In genomic region chr9:110953550-110954461, GRCm38 (mm10) we compare ENCODE assay signal across 7 mouse cellular contexts. TPM values are rescaled to one million over a fixed set of nuclear protein-coding genes. Genes with fewer than 3 reads are reported as not detected.
A peak's percentile ranks its signal among the peaks of the same experiment; 100 is the strongest.
DNase-seq lines count a peak whose midpoint lies in the region; ATAC-seq lines count a peak whose summit lies in the region.

No protein-coding gene starts in this region.

- peak overlapping the region; percentile 56 for H3K4me3 ChIP-seq in embryonic facial prominence, embryonic 13.5 days
- peak overlapping the region; percentile 55 for H3K4me3 ChIP-seq in limb, embryonic 12.5 days (replicated peaks)
- peak overlapping the region; percentile 58 for H3K4me3 ChIP-seq in midbrain, embryonic 12.5 days

- peak; percentile 21 for ATAC-seq in embryonic facial prominence, embryonic 13.5 days (ENCODE audit: insufficient number of reproducible peaks, insufficient read depth, low FRiP score, low TSS enrichment, low read depth)
- ATAC-seq in limb, embryonic 12.5 days (ENCODE audit: insufficient number of reproducible peaks, insufficient read depth, low FRiP score, low TSS enrichment, low read depth), result peak; percentile 38; the same call in 1 of the 2 replicates
- peak; percentile 66 for ATAC-seq in midbrain, embryonic 12.5 days (ENCODE audit: low FRiP score, low read depth)

- peaks cover 5% of the 10 kb centered on the region; the same call in 1 of the 2 replicates for H3K4me1 ChIP-seq in embryonic facial prominence, embryonic 13.5 days
- H3K4me1 ChIP-seq in limb, embryonic 12.5 days (replicated peaks), result peaks cover 6% of the 10 kb centered on the region; the same call in 1 of the 2 replicates
- H3K4me1 ChIP-seq in midbrain, embryonic 12.5 days, result peaks cover 4% of the 10 kb centered on the region

- H3K9me3 ChIP-seq in embryonic facial prominence, embryonic 13.5 days, result no peaks in the 10 kb centered on the region
- no peaks in the 10 kb centered on the region for H3K9me3 ChIP-seq in limb, embryonic 12.5 days
- H3K9me3 ChIP-seq in midbrain, embryonic 12.5 days, result no peaks in the 10 kb centered on the region

- DNase-seq in adrenal gland, postnatal 25 days, result peak; percentile 77
- DNase-seq in heart, adult 9 months (ENCODE audit: low spot score in 2 of 2), result peak; percentile 67 to 78
- DNase-seq in kidney, adult 8-10 months, result peak; percentile 24 to 66
- peak; percentile 14 to 60 for DNase-seq in spleen, postnatal 10 days (ENCODE audit: low spot score in 2 of 2)

- no peak overlapping the region for H3K27ac ChIP-seq in embryonic facial prominence, embryonic 13.5 days
- H3K27ac ChIP-seq in limb, embryonic 12.5 days, result no peak overlapping the region
- 0 out of 2 replicates have a peak overlapping the region, but pooled peaks have one; percentile 35 for H3K27ac ChIP-seq in midbrain, embryonic 12.5 days (replicated peaks)

- H3K27me3 ChIP-seq in embryonic facial prominence, embryonic 13.5 days, result peaks cover 46% of the 10 kb centered on the region
- H3K27me3 ChIP-seq in limb, embryonic 12.5 days, result peaks cover 64% of the 10 kb centered on the region
- H3K27me3 ChIP-seq in midbrain, embryonic 12.5 days, result peaks cover 50% of the 10 kb centered on the region

- no peaks in the 10 kb centered on the region for H3K36me3 ChIP-seq in embryonic facial prominence, embryonic 13.5 days
- no peaks in the 10 kb centered on the region for H3K36me3 ChIP-seq in limb, embryonic 12.5 days
- H3K36me3 ChIP-seq in midbrain, embryonic 12.5 days, result no peaks in the 10 kb centered on the region

- WGBS in embryonic facial prominence, embryonic 13.5 days, result 2% methylated on average over 44 of the region's 44 CpGs
- 1% methylated on average over 44 of the region's 44 CpGs for WGBS in limb, embryonic 12.5 days
- WGBS in midbrain, embryonic 12.5 days, result under 1% methylated on average over 44 of the region's 44 CpGs

- H3K9ac ChIP-seq in embryonic facial prominence, embryonic 13.5 days, result peak overlapping the region; percentile 69
- H3K9ac ChIP-seq in limb, embryonic 12.5 days (replicated peaks), result peak overlapping the region; percentile 54
- peak overlapping the region; percentile 58 for H3K9ac ChIP-seq in midbrain, embryonic 12.5 days (replicated peaks)

- peak overlapping the region; percentile 98 for H3K4me2 ChIP-seq in embryonic facial prominence, embryonic 13.5 days
- H3K4me2 ChIP-seq in limb, embryonic 12.5 days, result peak overlapping the region; percentile 97
- H3K4me2 ChIP-seq in midbrain, embryonic 12.5 days (replicated peaks), result peak overlapping the region; percentile 95

RNA-seq across cellular contexts. Expression of gene Lrrc2, which starts 2.5 kb away (rescaled TPM):
- total RNA-seq in adrenal gland, postnatal 25 days (2021), result 8.9 and 10.5 TPM in 2 replicates
- polyA plus RNA-seq in embryonic facial prominence, embryonic 13.5 days (2015; fragmentation: Nextera tagmentation; extraction: Ambion mirVana), result 0.28 and 0.62 TPM in 2 replicates
- 0.05 and 0.31 TPM in 2 replicates for polyA plus RNA-seq in limb, embryonic 12.5 days (2016; fragmentation: Nextera tagmentation; extraction: Ambion mirVana)
- polyA plus RNA-seq in midbrain, embryonic 12.5 days (2016; fragmentation: Nextera tagmentation; extraction: Ambion mirVana), result 0.35 TPM in 1 of 2 replicates, not detected in the other

RNA-seq across cellular contexts. Expression of gene Tdgf1, which starts 7.8 kb away (rescaled TPM):
- not detected in 2 replicates for total RNA-seq in adrenal gland, postnatal 25 days (2021)
- polyA plus RNA-seq in embryonic facial prominence, embryonic 13.5 days (2015; fragmentation: Nextera tagmentation; extraction: Ambion mirVana), result 0.62 and 0.87 TPM in 2 replicates
- not detected in 2 replicates for polyA plus RNA-seq in limb, embryonic 12.5 days (2016; fragmentation: Nextera tagmentation; extraction: Ambion mirVana)
- polyA plus RNA-seq in midbrain, embryonic 12.5 days (2016; fragmentation: Nextera tagmentation; extraction: Ambion mirVana), result not detected in 2 replicates

RNA-seq across cellular contexts. Expression of gene Rtp3, which starts 36.6 kb away (rescaled TPM):
- total RNA-seq in adrenal gland, postnatal 25 days (2021), result 3.0 and 4.8 TPM in 2 replicates
- polyA plus RNA-seq in embryonic facial prominence, embryonic 13.5 days (2015; fragmentation: Nextera tagmentation; extraction: Ambion mirVana), result 0.11 and 0.20 TPM in 2 replicates
- not detected in 2 replicates for polyA plus RNA-seq in limb, embryonic 12.5 days (2016; fragmentation: Nextera tagmentation; extraction: Ambion mirVana)
- not detected in 2 replicates for polyA plus RNA-seq in midbrain, embryonic 12.5 days (2016; fragmentation: Nextera tagmentation; extraction: Ambion mirVana)

RNA-seq across cellular contexts. Expression of gene Fam240a, which starts 37.1 kb away (rescaled TPM):
- total RNA-seq in adrenal gland, postnatal 25 days (2021), result not detected in 2 replicates
- polyA plus RNA-seq in embryonic facial prominence, embryonic 13.5 days (2015; fragmentation: Nextera tagmentation; extraction: Ambion mirVana), result not detected in 2 replicates
- polyA plus RNA-seq in limb, embryonic 12.5 days (2016; fragmentation: Nextera tagmentation; extraction: Ambion mirVana), result not detected in 2 replicates
- polyA plus RNA-seq in midbrain, embryonic 12.5 days (2016; fragmentation: Nextera tagmentation; extraction: Ambion mirVana), result not detected in 2 replicates
